Mouse (Mus musculus): ENCODE measurements around the gene Caskin2. TPM values are rescaled to one million over a fixed set of nuclear protein-coding genes. Genes with fewer than 3 reads are reported as not detected.
"Not testable (repeated sequence)": the region's sequence is repeated elsewhere in the genome, so short reads cannot be mapped to it uniquely, and the experiment has no call there.

Gene Caskin2
- polyA plus RNA-seq, 1 experiment, result 5.6 TPM

DNA sequence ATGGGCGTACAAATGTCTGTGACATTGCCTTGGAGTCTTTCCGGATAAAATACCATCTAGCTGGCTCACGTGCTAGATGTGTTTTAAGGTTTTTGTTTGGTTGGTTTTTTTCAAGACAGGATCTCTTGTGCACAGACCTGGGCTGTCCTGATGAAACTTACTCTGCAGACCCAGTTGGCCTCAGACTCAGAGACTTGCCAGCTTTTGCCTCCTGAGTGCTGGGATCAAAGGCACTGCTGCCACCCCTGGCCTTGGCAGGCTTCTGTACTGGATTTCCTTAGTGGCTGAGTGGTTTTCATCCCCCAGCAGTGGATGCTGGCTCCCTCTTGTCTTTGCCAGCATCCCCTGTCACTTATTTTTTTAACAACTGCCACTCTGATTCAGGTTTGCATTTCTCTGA, 44.5 kb downstream of the Caskin2 start:
- no peak for TF ChIP-seq POLR2A (IDR thresholded peaks at IDR 0.05; ENCODE audit: borderline replicate concordance, low read depth, low read length)
- TF ChIP-seq CTCF (IDR thresholded peaks at IDR 0.05; ENCODE audit: low read depth, low read length), result no peak
- Histone ChIP-seq H3K4me1 (ENCODE audit: control insufficient read depth, insufficient read depth, low read length) (peaks cover 17% of the 10 kb centered on the region), H3K4me3 (ENCODE audit: insufficient read depth, low read length) (no peak overlapping the region), H3K27ac (ENCODE audit: insufficient read depth, low read depth, low read length) (no peak overlapping the region)

DNA sequence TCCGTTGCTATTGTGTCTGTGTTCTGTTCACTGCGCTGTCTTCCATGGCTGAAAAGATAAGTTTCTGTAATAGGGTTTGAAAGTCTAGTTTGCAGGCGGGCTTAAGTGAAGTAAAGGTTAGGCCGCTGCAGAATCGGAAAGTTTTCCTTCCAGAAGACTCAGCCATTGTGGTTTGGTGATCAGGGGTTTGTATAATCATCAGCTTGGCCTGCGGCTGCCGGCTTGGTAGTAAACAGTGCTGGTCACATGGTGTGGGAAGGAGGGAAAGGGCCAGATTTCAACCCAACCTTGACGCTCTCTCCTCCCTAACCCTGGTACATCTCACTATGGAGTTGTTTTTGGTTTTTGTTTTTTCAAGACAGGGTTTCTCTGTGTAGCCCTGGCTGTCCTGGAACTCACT, 46.5 kb downstream of the Caskin2 start:
- TF ChIP-seq CTCF (IDR thresholded peaks at IDR 0.05; ENCODE audit: low read depth, low read length) (no peak), POLR2A (IDR thresholded peaks at IDR 0.05; ENCODE audit: borderline replicate concordance, low read depth, low read length) (no peak)
- Histone ChIP-seq H3K4me1 (ENCODE audit: control insufficient read depth, insufficient read depth, low read length) (peaks cover 17% of the 10 kb centered on the region), H3K27ac (ENCODE audit: insufficient read depth, low read depth, low read length) (no peak overlapping the region), H3K4me3 (ENCODE audit: insufficient read depth, low read length) (no peak overlapping the region)

DNA sequence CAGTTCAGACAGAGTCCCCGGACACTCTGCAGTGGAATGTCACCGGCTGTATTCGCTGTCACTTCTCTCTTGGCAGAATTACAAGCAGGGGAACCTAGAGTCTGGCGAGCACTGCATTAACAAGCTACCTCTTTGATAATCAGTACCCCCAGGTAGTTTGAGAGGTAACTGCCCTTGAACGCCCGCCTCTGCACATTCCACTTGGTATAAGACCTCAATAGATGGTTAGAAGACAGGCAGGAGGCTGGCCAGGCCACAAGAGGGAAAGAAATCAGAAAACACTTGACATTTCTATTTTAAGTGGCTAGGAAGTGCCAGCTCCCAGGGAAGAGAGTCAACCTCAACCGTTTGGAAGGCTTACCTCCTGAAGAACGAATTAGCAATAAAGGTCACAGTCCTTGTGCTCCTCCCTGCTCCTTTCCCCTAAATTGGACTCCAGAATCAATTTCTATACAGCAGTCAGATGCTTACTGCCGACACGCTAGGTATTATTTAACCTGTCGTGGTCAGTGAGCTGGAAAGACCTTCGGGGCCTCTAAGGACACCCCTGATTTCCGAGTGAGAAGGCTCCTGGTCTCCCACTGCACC, 47.0 kb downstream of the Caskin2 start:
- Histone ChIP-seq H3K4me3 (ENCODE audit: insufficient read depth, low read length) (peak overlapping the region; percentile 78), H3K27ac (ENCODE audit: insufficient read depth, low read depth, low read length) (peak overlapping the region; percentile 33; the same call in 1 of the 2 replicates), H3K4me1 (ENCODE audit: control insufficient read depth, insufficient read depth, low read length) (peaks cover 17% of the 10 kb centered on the region)
- TF ChIP-seq POLR2A (IDR thresholded peaks at IDR 0.05; ENCODE audit: borderline replicate concordance, low read depth, low read length) (no peak), CTCF (IDR thresholded peaks at IDR 0.05; ENCODE audit: low read depth, low read length) (no peak)

DNA sequence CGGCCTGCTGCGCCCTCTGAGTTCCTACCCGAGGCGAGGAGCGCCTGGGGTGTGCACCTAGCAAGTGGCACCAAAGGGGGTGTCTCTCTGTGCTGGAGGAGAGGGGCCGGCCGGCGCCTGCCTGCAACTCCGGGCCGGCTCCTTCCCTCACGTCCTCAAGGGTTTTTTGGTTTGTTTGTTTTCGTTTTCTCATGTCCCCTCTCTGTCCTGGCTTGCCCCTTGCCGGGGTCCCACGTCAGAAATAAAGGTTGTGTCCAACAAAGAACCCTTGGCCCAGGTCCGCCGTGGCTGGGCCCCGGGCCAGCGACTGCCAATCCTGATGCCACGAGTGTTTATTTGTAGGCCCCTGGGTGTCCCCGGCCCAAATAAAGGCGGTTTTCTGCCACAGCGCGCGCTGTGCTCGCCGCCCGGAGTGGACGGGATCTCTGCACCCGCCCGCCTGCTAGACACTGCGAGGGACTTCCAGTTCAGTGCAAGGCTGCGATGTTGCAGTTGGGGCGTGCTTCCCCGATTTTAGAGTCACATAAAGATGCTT, 47.8 kb downstream of the Caskin2 start:
- Histone ChIP-seq H3K4me1 (ENCODE audit: control insufficient read depth, insufficient read depth, low read length) (peaks cover 17% of the 10 kb centered on the region), H3K4me3 (ENCODE audit: insufficient read depth, low read length) (peak overlapping the region; percentile 78), H3K27ac (ENCODE audit: insufficient read depth, low read depth, low read length) (peak overlapping the region; percentile 33)
- TF ChIP-seq CTCF (IDR thresholded peaks at IDR 0.05; ENCODE audit: low read depth, low read length) (no peak), POLR2A (IDR thresholded peaks at IDR 0.05; ENCODE audit: borderline replicate concordance, low read depth, low read length) (no peak)

DNA sequence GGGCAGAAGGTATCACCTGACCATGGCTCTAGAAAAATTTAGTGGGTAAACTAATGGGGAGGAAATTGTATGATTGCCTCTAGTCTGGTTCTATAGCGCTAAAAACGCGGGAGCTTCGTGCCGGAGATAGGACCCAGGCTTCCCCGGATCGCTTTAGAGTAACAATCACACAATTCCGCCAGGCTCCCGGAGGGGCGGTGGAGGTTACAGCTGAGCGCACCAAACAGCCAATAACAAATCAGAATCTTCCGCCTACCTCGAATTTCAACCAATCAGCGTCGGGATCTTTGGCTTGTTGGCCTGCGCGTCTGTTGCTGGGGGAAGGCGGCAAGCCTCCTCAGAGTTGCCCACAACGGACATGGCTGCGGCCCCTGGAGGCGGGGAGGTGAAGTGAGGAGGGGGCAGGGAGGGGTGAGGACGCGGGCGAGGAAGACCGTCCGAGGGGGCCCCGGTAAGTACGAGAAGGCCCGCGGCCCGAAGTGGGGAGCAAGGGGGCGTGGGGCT, 48.3 kb downstream of the Caskin2 start, which contains the start of gene Tmem94:
Gene Tmem94 (plus strand): TSS at position 331 of the 504 bp plus-strand sequence.
- TF ChIP-seq POLR2A (IDR thresholded peaks at IDR 0.05; ENCODE audit: borderline replicate concordance, low read depth, low read length), result no peak
- TF ChIP-seq CTCF (IDR thresholded peaks at IDR 0.05; ENCODE audit: low read depth, low read length), result no peak
- Histone ChIP-seq H3K4me1 (ENCODE audit: control insufficient read depth, insufficient read depth, low read length) (peaks cover 17% of the 10 kb centered on the region), H3K4me3 (ENCODE audit: insufficient read depth, low read length) (peak within 1 kb of the TSS; percentile 78), H3K27ac (ENCODE audit: insufficient read depth, low read depth, low read length) (peak within 1 kb of the TSS; percentile 33)

DNA sequence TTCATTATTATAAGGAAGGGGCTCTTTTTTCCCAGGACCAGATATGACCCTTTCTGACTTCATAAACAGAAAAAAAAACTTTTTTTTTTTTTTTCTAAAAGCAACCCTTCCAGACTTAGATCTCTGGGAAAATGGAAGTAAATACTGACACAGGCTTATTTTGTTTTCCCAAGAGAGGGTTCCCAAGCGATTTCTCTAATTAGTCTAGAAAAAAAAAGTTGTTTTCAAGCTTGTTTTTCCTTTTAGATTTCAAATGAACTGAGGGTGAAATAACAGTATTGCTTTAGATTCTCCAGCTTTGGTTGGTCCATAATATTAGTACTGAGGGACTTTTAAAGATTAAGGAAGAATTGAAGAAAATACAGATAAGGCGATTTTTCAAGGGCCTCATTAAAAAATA, 48.7 kb downstream of the Caskin2 start:
- Histone ChIP-seq H3K27ac (ENCODE audit: insufficient read depth, low read depth, low read length) (no peak overlapping the region), H3K4me3 (ENCODE audit: insufficient read depth, low read length) (no peak overlapping the region; the same call in 1 of the 2 replicates), H3K4me1 (ENCODE audit: control insufficient read depth, insufficient read depth, low read length) (peaks cover 17% of the 10 kb centered on the region)
- TF ChIP-seq POLR2A (IDR thresholded peaks at IDR 0.05; ENCODE audit: borderline replicate concordance, low read depth, low read length) (no peak), CTCF (IDR thresholded peaks at IDR 0.05; ENCODE audit: low read depth, low read length) (no peak)

DNA sequence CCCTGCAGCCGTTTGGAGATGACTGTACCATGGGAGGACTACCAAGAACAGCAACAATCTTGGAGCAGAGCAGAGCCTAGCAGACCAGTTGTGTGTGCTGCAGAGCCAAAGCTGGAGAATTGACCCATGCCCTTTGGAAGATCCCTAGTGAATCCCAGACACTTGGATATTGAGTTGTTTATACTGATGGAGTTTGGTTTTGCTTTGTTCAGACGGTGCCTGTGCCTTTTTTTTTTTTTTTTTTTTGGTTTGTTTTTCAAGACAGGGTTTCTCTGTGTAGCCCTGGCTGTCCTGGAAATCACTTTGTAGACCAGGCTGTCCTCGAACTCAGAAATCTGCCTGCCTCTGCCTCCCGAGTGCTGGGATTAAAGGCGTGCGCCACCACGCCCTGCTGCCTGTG, 51.3 kb downstream of the Caskin2 start:
- not testable (repeated sequence) for H3K27ac ChIP-seq (ENCODE audit: insufficient read depth, low read depth, low read length); H3K4me3 ChIP-seq (ENCODE audit: insufficient read depth, low read length)
- H3K4me1 ChIP-seq (ENCODE audit: control insufficient read depth, insufficient read depth, low read length), result peaks cover 10% of the 10 kb centered on the region; the same call in 1 of the 2 replicates

DNA sequence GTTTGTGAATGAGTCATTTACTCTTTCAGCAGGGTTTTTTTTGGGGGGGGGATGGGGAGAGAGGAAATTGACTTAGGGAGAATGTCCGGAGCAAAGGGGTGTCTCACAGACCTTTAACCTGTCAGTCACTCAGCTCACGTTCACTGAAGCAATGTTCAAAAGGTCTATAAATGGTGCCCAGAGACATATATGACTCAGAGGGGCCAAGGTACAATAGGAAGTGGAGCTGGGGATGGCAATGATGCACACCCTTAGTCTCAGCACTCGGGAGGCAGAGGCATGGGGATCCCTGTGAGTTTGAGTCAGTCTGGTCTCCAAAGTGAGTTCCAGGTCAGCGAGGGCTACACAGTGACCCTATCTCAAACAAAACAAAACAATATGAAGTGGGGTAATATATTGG, 60.0 kb downstream of the Caskin2 start:
- H3K4me3 ChIP-seq (ENCODE audit: insufficient read depth, low read length), result no peak overlapping the region
- no peak for TF ChIP-seq CTCF (IDR thresholded peaks at IDR 0.05; ENCODE audit: low read depth, low read length)
- TF ChIP-seq POLR2A (IDR thresholded peaks at IDR 0.05; ENCODE audit: borderline replicate concordance, low read depth, low read length), result no peak
- H3K4me1 ChIP-seq (ENCODE audit: control insufficient read depth, insufficient read depth, low read length), result peaks cover 2% of the 10 kb centered on the region; the same call in 1 of the 2 replicates
- H3K27ac ChIP-seq (ENCODE audit: insufficient read depth, low read depth, low read length), result no peak overlapping the region

DNA sequence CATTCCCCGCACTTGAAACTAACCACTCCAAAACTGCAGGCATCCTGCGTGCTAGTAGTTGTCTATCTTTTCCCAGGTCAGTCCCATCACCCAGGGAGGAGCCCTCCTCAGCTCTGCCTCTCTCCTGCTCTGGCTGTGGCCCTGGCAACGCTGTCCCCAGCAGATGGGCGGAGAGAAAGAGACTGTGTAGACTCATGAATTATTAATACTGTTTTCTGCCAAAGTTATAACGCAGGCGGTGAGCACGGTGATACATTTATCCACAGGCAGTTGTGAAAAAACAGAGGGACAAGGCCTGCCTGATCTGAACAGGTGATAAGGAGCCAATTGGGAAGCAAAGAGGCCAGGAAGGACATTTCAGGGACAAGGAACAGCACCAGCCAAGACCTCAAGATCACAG, 60.8 kb downstream of the Caskin2 start:
- TF ChIP-seq CTCF (IDR thresholded peaks at IDR 0.05; ENCODE audit: low read depth, low read length) (no peak), POLR2A (IDR thresholded peaks at IDR 0.05; ENCODE audit: borderline replicate concordance, low read depth, low read length) (no peak)
- Histone ChIP-seq H3K4me1 (ENCODE audit: control insufficient read depth, insufficient read depth, low read length) (peaks cover 2% of the 10 kb centered on the region; the same call in 1 of the 2 replicates), H3K27ac (ENCODE audit: insufficient read depth, low read depth, low read length) (no peak overlapping the region), H3K4me3 (ENCODE audit: insufficient read depth, low read length) (no peak overlapping the region)

DNA sequence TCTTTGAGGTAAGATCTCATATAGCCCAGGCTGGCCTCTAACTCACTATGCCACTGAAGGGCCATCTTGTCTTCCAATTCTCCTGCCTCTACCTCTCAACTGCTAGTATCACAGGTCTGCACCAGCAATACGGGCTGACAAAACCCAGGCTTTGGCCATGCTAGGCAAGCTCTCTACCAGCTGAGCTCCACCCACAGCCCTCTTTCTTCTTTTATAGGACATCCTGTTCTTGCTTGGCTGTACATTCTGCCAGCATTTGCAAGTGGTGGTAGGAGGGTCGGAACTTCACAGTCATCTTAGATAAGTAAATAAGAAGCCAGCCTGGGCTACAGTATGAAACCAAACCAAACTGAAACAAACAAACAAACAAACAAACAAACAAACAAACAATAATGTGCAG, 61.7 kb downstream of the Caskin2 start:
- Histone ChIP-seq H3K4me3 (ENCODE audit: insufficient read depth, low read length) (no peak overlapping the region), H3K4me1 (ENCODE audit: control insufficient read depth, insufficient read depth, low read length) (peaks cover 2% of the 10 kb centered on the region; the same call in 1 of the 2 replicates), H3K27ac (ENCODE audit: insufficient read depth, low read depth, low read length) (no peak overlapping the region)
- TF ChIP-seq POLR2A (IDR thresholded peaks at IDR 0.05; ENCODE audit: borderline replicate concordance, low read depth, low read length), result no peak
- no peak for TF ChIP-seq CTCF (IDR thresholded peaks at IDR 0.05; ENCODE audit: low read depth, low read length)
